Mouse (Mus musculus): ENCODE data around the gene Hivep3.

The Hivep3 gene

GRCm38 (mm10) chr4:119761459-119762121 lies 28.0 kb downstream of the Hivep3 start:
- in situ Hi-C loops (cut with MboI), result no loop called here

- in situ Hi-C loops (cut with MboI), result no loop called here
These were observed 28.6 kb downstream of the Hivep3 start for GRCm38 (mm10) chr4:119762171-119762570.

- in situ Hi-C loops (cut with MboI), result no loop called here
These were observed 34.5 kb downstream of the Hivep3 start for GRCm38 (mm10) chr4:119768046-119768445.

- in situ Hi-C loops (cut with MboI), result no loop called here
These were observed 42.3 kb downstream of the Hivep3 start for GRCm38 (mm10) chr4:119775913-119776312.

DNA sequence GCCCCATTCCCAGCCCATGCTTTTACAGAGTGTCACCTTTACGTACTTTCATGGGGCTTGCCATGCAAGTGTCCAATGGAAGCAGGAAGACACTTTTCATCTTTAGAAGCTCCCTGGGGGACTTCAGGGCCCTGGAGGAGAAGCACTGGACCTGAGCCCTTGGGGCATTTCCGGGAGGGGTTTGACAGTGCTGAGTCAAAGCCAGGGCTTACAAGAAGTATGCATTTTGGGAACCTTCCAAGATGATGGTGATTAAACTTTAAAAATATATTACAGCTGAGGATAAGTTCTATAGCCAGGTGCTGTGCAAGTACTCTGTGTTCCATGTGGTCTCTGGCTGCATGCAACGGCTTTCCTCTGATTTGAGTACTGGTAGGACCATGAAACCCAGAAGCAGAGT lies 43.6 kb downstream of the Hivep3 start:
- in situ Hi-C loops (cut with MboI), result no loop called here

- in situ Hi-C loops (cut with MboI), result no loop called here
These were observed 46.2 kb downstream of the Hivep3 start for GRCm38 (mm10) chr4:119779561-119780400.

GRCm38 (mm10) chr4:119780881-119781280 lies 47.3 kb downstream of the Hivep3 start:
- in situ Hi-C loops (cut with MboI), result no loop called here

- in situ Hi-C loops (cut with MboI), result no loop called here
These were observed 51.4 kb downstream of the Hivep3 start for GRCm38 (mm10) chr4:119784959-119785358.

GRCm38 (mm10) chr4:119786307-119786706 lies 52.7 kb downstream of the Hivep3 start:
- in situ Hi-C loops (cut with MboI), result no loop called here

GRCm38 (mm10) chr4:119786721-119787120 lies 53.1 kb downstream of the Hivep3 start:
- in situ Hi-C loops (cut with MboI), result no loop called here

DNA sequence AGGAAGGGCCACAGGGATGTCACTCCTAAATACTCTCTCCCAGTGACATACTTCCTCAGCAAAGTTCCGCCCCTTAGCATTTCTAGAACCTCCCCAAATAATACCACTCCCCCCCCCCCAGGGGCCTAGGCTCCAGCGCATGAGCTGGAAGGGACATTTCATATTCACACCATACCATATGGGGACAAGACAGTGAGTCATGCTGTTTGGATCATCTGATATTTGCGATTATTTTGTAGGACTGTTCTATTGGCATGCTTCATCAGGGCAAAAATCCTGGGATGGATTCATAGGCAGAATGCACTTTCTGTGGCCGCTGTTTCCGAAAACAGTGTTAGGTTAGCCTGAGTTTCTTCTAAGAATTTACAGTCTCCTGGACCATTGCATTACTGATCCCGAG lies 55.2 kb downstream of the Hivep3 start:
- in situ Hi-C loops (cut with MboI), result no loop called here

GRCm38 (mm10) chr4:119789495-119790148 lies 56.0 kb downstream of the Hivep3 start:
- in situ Hi-C loops (cut with MboI), result no loop called here

DNA sequence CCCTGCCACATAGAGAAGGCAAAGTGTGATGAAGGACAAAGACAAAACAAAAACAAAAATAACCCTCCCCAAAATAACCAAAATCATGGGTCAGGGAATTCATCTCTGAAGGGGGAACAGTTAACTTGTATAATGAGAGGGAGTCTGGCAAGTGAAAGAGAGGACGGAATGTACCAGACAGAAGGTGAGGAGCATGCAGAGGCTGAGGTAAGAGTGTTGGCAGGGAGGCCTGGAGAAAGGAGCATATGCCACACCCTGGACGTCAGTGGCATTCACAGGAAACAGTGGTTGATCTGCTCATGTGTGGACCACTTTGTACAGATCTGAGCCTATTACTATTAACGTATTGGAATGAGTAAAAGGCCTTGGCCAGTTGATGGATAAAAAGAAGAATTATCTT lies 65.3 kb downstream of the Hivep3 start:
- in situ Hi-C loops (cut with MboI), result no loop called here

GRCm38 (mm10) chr4:119806556-119806955 lies 73.0 kb downstream of the Hivep3 start:
- in situ Hi-C loops (cut with MboI), result no loop called here

GRCm38 (mm10) chr4:119807359-119807758 lies 73.8 kb downstream of the Hivep3 start:
- in situ Hi-C loops (cut with MboI), result no loop called here

DNA sequence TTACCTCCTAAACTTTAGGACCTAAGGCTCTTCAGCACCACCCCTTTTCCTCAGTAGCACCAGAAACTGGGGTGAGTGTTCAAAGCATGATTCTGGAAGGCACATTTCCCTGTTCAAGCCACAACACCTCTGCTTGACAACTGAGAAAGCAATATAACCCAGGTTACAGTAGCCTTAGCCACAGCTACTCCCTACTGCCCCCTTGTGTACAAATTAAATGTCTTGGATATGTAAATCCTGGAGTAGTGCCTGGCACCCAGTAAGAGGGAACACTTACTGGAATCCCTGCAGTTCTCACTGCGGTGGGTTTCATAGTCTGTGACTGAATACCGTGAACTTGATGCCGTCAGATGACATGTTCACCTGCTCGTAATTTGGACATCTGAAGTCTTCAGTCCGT lies 75.7 kb downstream of the Hivep3 start:
- in situ Hi-C loops (cut with MboI), result no loop called here

GRCm38 (mm10) chr4:119812775-119813174 lies 79.2 kb downstream of the Hivep3 start:
- in situ Hi-C loops (cut with MboI), result no loop called here

DNA sequence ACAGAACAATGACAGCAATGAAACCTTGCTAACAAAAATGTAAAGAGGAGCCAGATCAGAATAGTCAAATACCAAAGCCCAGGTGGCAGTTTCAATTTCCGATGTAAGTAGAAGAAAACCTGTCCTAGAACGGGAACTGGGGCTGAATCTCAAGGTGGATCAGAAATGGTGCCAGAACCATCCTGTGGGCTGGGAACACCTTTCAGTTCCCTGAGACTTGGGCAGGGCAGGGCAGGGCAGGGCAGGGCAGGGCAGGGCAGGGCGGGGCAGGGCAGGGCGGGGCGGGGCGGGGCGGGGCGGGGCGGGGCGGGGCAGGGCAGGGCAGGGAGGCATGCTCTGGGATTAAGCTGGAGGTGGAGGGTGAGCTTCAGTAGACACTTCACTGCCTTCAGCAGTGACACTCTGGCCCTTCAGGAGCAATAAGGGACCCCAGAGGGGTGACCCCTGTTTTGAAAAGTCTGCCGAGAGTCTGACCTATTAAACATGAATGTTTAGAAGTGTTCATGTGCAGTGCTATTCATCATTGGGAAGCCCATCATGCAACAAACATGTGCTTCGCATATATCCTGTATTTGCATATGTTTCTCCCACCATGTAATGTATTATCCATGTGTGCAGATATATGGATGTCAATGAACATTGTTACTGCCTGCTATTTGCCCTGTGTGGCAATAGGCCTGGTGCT lies 80.1 kb downstream of the Hivep3 start:
- in situ Hi-C loops (cut with MboI), result no loop called here

DNA sequence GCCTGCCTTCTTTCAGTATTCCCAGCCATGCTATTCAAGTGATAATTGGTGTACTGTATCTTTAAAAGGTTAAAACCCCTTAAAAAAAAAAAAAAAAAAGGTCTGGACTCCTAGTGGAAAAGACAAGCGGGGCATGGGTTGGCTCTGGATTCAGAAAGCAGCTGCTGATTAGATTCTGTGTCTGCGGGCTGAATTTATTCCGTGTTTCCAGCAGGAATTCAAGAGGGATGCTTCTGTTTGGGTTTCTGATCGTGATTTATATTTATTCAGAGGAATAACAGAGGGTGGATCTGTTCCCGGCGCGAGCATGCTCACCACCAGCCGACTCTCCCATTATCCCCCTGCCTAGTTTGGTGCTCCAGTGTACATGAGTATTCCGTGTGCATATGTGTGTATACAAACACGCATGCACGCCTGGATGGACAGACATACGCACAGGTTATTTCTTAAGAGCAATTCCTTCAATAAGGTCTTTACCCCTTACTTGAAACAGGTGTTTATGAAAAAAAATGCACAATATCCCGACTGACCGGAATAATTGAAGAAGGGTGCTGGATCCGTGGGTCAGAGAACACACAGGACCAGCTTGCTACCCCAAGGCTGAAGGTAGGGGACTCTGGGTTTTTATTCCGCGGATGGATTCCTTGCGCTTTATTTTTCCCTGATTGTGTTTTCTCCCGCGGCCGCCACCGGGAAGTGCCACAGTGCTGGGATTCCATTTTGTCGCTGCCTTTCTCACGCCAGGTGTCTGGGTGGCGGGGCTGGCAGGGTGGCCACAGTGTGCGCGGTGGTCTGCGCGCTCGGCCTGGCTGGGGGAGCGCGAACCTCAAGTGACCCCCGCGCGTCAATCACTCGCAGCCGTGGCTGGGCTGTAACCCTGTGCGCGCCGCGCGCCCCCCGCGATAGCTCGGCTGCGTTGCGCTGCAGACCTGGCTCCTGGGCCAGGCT lies 80.9 kb downstream of the Hivep3 start:
- in situ Hi-C loops (cut with MboI), result no loop called here

DNA sequence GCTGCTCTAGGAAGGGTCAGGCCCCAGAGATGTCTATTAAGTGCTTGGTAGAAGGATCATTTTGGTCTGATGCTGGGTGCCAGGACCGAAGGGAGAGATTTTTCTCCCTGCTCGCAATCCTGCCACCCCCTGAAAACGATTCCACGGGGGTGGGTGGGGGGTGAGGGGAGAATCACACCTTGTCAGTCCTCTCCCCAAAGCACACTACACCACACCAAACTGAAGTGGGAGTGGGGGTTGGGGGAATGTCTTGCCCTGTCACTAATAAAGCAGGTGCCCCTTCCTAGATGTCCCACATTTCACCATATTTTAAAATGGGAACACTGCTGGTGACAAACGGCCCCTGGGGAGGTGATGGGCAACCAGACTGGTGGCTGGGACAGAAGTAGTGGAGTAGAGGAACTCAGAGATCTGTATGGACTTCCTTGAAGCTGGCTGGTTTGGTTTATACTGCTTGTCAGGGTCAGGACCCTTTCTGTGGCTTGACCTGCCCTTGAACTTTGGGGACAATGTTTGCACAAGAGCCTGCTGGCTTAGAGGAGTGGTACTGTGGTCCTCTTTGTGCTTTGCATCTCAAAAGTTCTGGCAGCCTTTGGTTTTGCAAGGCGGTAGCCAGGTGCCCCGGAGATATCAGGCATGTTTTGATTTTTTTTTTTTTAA lies 81.7 kb downstream of the Hivep3 start:
- in situ Hi-C loops (cut with MboI), result no loop called here

GRCm38 (mm10) chr4:119815793-119816161 lies 82.2 kb downstream of the Hivep3 start:
- in situ Hi-C loops (cut with MboI), result no loop called here
